Mouse (Mus musculus) neural tube, embryonic 11.5 days (tissue): ENCODE results near the gene Tnnc2. TPM values are rescaled to one million over a fixed set of nuclear protein-coding genes. Genes with fewer than 3 reads are reported as not detected.

Source experiments
- ATAC-seq: fragments of 200-750 bp; cut with Nextera tagmentation; 2 replicates; pipeline ENCODE4 v1.8.0; 2017; ENCODE audit warnings: moderate number of reproducible peaks, mild to moderate bottlenecking, moderate TSS enrichment, moderate library complexity; ENCODE audit not compliant: insufficient read depth, low FRiP score, low TSS enrichment
- DNase-seq: peaks from one replicate; pipeline ENCODE4 v3.0.0-alpha.2; 2015; ENCODE audit warnings: low spot score
- H3K27ac ChIP-seq: fragments of 300-500 bp; sonication (generic); 2 replicates; pipeline ENCODE4 v1.5.1; 2014; ENCODE audit warnings: low read depth, mild to moderate bottlenecking, low read length
- H3K27me3 ChIP-seq: fragments of 300-500 bp; sonication (generic); 2 replicates; pipeline ENCODE4 v1.6.1; 2014; ENCODE audit warnings: mild to moderate bottlenecking, low read length, mixed read lengths; ENCODE audit not compliant: control insufficient read depth, insufficient read depth
- H3K36me3 ChIP-seq: fragments of 300-500 bp; sonication (generic); 2 replicates; pipeline ENCODE4 v1.6.1; 2014; ENCODE audit warnings: mild to moderate bottlenecking, low read length, moderate library complexity, mixed read lengths; ENCODE audit not compliant: control insufficient read depth, insufficient read depth
- H3K4me1 ChIP-seq: fragments of 300-500 bp; sonication (generic); 2 replicates; pipeline ENCODE4 v1.6.1; 2014; ENCODE audit warnings: low read length, mixed read lengths; ENCODE audit not compliant: control insufficient read depth, insufficient read depth
- H3K4me2 ChIP-seq: fragments of 300-500 bp; sonication (generic); 2 replicates; pipeline ENCODE4 v1.6.1; 2014; ENCODE audit warnings: low read depth, mild to moderate bottlenecking, moderate library complexity
- H3K4me3 ChIP-seq: fragments of 300-500 bp; sonication (generic); 2 replicates; pipeline ENCODE4 v1.5.1; 2014; ENCODE audit warnings: low read depth, low read length
- H3K9ac ChIP-seq: fragments of 300-500 bp; sonication (generic); 2 replicates; pipeline ENCODE4 v1.6.1; 2014; ENCODE audit warnings: mild to moderate bottlenecking, low read length
- H3K9me3 ChIP-seq: fragments of 300-500 bp; sonication (generic); 2 replicates; pipeline ENCODE4 v1.6.1; 2016; ENCODE audit warnings: low read length; ENCODE audit not compliant: control insufficient read depth
- WGBS: fragments of 180-500 bp; shearing (Covaris S2); extraction: QIAGEN DNeasy Blood & Tissue Kit; methylation state at CpG from one replicate; pipeline ENCODE4 v1.1.7; 2014; 5-methylcytosine and 5-hydroxymethylcytosine counted together
- polyA plus RNA-seq: library from polyadenylated mRNA; unstranded; fragments of >200 nt; fragmentation: Nextera tagmentation; extraction: Ambion mirVana; gene quantifications from 2 replicates; pipeline ENCODE4 v1.2.1, GENCODE M21; 2014

Gene Tnnc2
- polyA plus RNA-seq, 1 experiment from 2014 or later, result 43.2 TPM

DNA sequence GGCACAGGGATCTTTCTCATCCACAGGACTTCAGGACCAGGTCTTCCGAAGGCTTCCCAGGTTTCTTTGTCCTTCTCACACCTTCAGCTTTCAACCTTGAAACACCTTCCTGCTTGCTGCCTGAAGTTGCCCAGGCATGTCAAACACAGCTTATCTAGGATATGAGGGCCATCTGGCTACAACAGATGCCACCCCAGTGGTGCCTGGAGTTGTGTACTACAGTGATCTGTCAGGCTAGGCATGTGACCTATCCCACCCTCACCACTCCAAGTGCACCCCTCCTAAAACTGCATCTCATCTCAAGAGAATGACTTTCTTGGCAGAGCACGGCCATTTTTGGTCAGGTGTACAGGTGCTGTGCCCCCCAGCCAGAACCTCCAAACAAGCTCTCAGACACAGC, 18.3 kb downstream of the Tnnc2 start:
- ATAC-seq, result no peak
- no peak for DNase-seq
- no peak overlapping the region for H3K27ac ChIP-seq
- no peaks in the 10 kb centered on the region for H3K9me3 ChIP-seq
- WGBS, result 100% methylated on average over 2 of the region's 2 CpGs
- H3K4me3 ChIP-seq, result no peak overlapping the region
- no peak overlapping the region for H3K4me2 ChIP-seq
- no peak overlapping the region for H3K9ac ChIP-seq
- H3K4me1 ChIP-seq, result no peaks in the 10 kb centered on the region
- H3K27me3 ChIP-seq, result no peaks in the 10 kb centered on the region
- peaks cover 11% of the 10 kb centered on the region for H3K36me3 ChIP-seq

DNA sequence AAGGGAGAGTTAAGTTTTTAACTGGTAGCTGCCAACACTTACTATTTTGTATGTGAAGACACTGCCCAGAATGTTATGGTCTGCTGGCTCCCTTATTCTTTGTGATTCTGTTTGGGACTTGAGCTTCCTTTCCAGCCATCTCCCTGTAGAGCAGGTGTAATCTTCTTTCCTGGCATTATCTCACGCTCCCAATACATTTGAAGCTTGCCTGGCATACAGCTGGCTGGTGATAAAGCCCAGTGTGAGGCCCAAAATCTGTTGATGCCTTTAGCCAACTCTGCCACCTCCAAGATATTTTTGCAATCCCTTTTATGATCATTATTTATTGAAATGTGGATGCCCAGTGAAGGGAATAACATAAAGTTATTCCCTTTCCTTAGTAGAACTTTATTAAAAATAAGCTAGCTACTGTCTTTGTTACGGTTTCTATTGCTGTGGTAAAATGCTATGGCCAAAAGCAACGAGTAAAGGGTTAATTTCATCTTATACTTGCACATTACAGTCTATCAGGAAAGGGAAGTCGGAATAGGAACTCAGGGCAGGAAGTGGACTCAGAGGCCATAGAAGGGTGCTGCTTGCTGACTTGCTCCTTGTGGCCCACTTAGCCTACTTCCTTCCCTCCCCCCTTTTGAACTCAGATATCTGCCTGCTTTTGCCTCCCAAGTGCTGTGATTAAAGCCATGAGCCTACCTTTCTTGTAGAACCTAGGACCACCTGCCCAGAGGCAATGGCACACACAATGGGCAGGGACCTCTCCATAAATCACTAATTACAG, 19.5 kb downstream of the Tnnc2 start:
- H3K9ac ChIP-seq, result no peak overlapping the region
- H3K27me3 ChIP-seq, result no peaks in the 10 kb centered on the region
- DNase-seq (no peak), ATAC-seq (no peak)
- WGBS, result 88% methylated on average over 4 of the region's 4 CpGs
- H3K27ac ChIP-seq, result no peak overlapping the region
- H3K9me3 ChIP-seq, result no peaks in the 10 kb centered on the region
- no peak overlapping the region for H3K4me2 ChIP-seq
- H3K36me3 ChIP-seq, result peaks cover 20% of the 10 kb centered on the region
- no peak overlapping the region for H3K4me3 ChIP-seq
- no peaks in the 10 kb centered on the region for H3K4me1 ChIP-seq

DNA sequence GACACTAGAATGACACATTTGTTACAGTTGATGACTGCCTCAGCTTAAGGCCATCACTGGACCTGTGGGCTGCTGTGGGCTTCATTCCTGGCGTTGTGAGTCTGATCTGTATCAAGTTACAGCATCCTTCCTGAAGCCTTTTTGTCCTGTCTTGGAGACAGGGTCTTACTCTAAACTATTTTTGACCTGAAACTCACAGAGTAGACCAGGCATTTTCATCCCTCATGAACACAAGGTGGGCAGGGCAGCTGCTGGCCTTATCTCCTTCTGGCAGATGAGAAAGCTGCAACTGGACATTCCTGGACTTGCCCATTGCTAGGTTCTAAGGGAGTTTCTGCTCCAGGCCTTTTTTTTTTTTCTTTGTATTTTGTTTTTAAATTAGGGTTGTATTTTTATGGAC, 21.1 kb downstream of the Tnnc2 start:
- H3K27me3 ChIP-seq, result no peaks in the 10 kb centered on the region
- H3K4me2 ChIP-seq, result no peak overlapping the region
- H3K36me3 ChIP-seq, result peaks cover 30% of the 10 kb centered on the region
- no peak overlapping the region for H3K9ac ChIP-seq
- 58% methylated on average over 1 of the region's 1 CpGs for WGBS
- no peaks in the 10 kb centered on the region for H3K9me3 ChIP-seq
- no peaks in the 10 kb centered on the region for H3K4me1 ChIP-seq
- no peak overlapping the region for H3K4me3 ChIP-seq
- ATAC-seq (no peak), DNase-seq (no peak)
- H3K27ac ChIP-seq, result no peak overlapping the region

DNA sequence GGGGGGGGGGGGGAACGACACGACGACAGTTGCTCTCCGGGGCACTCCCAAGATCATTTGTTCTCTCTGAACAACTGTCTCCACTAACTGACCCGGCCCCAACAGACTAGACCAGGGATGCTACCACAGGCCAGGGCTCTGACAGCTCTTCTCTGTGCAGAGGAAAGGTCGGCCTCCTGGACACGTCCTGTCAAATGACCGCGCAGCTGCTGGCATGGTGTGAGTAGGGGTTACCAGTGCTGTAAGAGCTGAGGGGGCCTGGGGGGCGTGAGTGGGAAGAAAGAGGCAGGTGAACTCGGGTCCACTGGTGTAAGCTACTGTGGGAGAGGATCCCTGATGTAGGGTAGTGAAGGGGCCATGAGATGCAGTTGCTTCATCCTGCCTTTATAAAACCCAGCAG, 21.9 kb downstream of the Tnnc2 start:
- no peaks in the 10 kb centered on the region for H3K4me1 ChIP-seq
- no peak for ATAC-seq
- H3K9me3 ChIP-seq, result no peaks in the 10 kb centered on the region
- peaks cover 30% of the 10 kb centered on the region for H3K36me3 ChIP-seq
- no peak overlapping the region for H3K4me3 ChIP-seq
- no peak overlapping the region for H3K27ac ChIP-seq
- no peaks in the 10 kb centered on the region for H3K27me3 ChIP-seq
- WGBS, result 87% methylated on average over 11 of the region's 11 CpGs
- DNase-seq, result no peak
- no peak overlapping the region for H3K4me2 ChIP-seq
- H3K9ac ChIP-seq, result no peak overlapping the region

DNA sequence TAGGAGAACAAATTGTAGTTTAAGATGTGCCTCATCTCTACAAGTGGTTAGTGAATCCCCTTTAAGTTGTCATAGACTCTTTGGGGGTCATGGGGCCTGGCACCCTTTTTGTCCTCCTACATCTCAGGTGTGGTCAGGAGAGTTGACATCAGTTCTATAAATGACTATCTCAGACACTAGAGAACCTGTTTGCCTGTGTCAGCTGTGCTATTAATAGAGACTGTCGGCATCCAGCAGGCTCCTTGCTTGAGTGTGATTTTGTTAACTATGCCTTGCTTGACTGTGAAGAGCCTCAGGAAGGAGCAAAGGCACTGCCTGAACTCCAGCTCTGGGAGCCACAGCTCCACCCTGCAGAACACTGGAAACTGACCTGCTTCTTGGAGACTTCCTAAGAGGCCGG, 25.0 kb downstream of the Tnnc2 start:
- H3K9ac ChIP-seq, result no peak overlapping the region
- no peak for DNase-seq
- peaks cover 26% of the 10 kb centered on the region for H3K36me3 ChIP-seq
- no peak overlapping the region for H3K27ac ChIP-seq
- H3K4me2 ChIP-seq, result no peak overlapping the region
- no peak for ATAC-seq
- WGBS, result 79% methylated on average over 2 of the region's 2 CpGs
- no peaks in the 10 kb centered on the region for H3K9me3 ChIP-seq
- H3K4me3 ChIP-seq, result no peak overlapping the region
- no peaks in the 10 kb centered on the region for H3K4me1 ChIP-seq
- H3K27me3 ChIP-seq, result no peaks in the 10 kb centered on the region

DNA sequence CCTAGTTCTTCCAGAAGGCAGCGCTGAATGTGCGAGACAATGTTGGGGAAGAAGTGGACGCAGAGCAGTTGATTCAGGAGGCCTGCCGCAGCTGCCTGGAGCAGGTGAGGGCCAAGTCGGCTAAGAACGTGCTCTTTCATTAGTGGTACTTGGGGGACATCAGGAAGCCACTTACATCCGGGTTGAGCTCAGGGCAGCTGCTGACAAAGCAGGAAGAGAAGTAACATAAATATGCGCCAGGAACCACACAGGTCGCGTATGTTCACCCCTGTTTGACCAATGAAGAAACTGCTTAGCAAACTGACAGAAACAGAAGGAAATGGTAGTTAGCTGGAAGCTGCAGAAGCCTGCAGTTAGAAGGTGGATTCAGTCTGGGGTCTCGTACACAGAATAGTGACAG, 25.7 kb downstream of the Tnnc2 start:
- Histone ChIP-seq H3K4me1 (no peaks in the 10 kb centered on the region), H3K36me3 (peaks cover 26% of the 10 kb centered on the region), H3K27me3 (no peaks in the 10 kb centered on the region), H3K9me3 (no peaks in the 10 kb centered on the region), H3K27ac (no peak overlapping the region), H3K9ac (no peak overlapping the region), H3K4me3 (no peak overlapping the region), H3K4me2 (no peak overlapping the region)
- ATAC-seq (no peak), DNase-seq (no peak)
- WGBS, result 85% methylated on average over 11 of the region's 11 CpGs

DNA sequence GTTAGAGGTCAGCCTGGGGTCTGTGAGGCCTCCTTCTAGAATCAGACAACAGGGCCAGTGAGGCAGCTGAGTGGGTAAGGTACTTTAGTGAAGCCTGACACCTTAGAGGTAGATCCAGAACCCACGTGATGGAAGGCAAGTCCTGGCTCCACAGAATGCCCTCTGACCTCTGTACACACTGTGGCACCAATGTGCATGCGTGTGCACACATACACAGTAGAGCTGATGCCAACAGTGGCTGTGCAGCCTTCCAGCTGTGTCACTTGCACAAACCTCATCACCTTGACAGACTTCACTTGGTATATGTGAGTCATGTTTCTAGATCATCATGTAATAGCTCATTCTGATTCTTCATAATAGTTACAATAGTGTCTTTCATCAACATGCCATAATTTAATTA, 27.3 kb downstream of the Tnnc2 start:
- Histone ChIP-seq H3K4me3 (no peak overlapping the region), H3K9me3 (no peaks in the 10 kb centered on the region), H3K4me1 (no peaks in the 10 kb centered on the region), H3K36me3 (peaks cover 21% of the 10 kb centered on the region), H3K27ac (no peak overlapping the region), H3K9ac (no peak overlapping the region), H3K27me3 (no peaks in the 10 kb centered on the region), H3K4me2 (no peak overlapping the region)
- 96% methylated on average over 2 of the region's 2 CpGs for whole genome bisulfite sequencing
- DNase-seq (no peak), ATAC-seq (no peak)

DNA sequence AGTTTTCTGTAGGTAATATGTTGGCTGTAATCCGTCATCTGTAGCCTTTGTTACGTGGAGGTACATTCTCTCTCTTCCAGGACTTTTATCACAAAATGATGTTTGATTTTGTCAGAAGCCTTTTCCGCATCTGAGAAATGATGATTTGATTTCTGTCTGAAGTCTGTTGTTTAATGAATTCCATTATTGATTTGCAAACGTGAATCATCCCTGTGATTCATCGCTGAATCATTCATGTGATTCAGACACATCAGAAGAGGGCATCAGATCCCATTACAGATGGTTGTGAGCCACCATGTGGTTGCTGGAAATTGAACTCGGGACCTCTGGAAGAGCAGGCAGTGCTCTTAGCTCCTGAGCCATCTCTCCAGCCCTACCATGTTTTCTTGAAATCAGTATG, 30.8 kb downstream of the Tnnc2 start:
- ATAC-seq (no peak), DNase-seq (no peak)
- H3K27ac ChIP-seq, result no peak overlapping the region
- no peaks in the 10 kb centered on the region for H3K27me3 ChIP-seq
- H3K4me1 ChIP-seq, result peaks cover 10% of the 10 kb centered on the region
- H3K9ac ChIP-seq, result no peak overlapping the region
- H3K36me3 ChIP-seq, result 0 out of 2 replicates have a peak, but pooled peaks cover under 1% of the 10 kb centered on the region
- H3K4me3 ChIP-seq, result no peak overlapping the region
- 92% methylated on average over 6 of the region's 6 CpGs for WGBS
- H3K9me3 ChIP-seq, result no peaks in the 10 kb centered on the region
- H3K4me2 ChIP-seq, result no peak overlapping the region

DNA sequence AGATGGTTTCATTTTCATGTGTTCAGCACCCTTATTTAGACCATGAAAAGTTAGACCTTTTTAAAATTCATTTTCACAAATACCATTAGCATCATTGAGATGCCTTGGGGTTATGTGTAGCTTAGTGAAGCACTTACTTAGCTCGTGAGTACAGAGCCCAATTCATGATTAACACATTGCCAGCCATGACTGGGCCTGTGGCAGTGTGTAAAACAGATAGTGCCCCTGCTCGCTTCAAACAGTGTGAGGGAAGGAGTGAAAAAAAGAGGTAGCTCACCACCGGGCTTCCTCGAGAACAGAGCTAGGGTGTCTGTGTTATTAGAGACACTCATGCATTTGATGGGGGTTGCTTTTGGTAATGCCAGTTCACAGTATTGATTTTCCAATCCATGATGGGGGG, 31.6 kb downstream of the Tnnc2 start:
- WGBS, result 89% methylated on average over 4 of the region's 4 CpGs
- no peak overlapping the region for H3K9ac ChIP-seq
- H3K27ac ChIP-seq, result no peak overlapping the region
- DNase-seq (no peak), ATAC-seq (no peak)
- no peaks in the 10 kb centered on the region for H3K9me3 ChIP-seq
- H3K27me3 ChIP-seq, result no peaks in the 10 kb centered on the region
- peaks cover 10% of the 10 kb centered on the region for H3K4me1 ChIP-seq
- no peak overlapping the region for H3K4me2 ChIP-seq
- H3K4me3 ChIP-seq, result no peak overlapping the region
- H3K36me3 ChIP-seq, result no peaks in the 10 kb centered on the region
